In genomic region chr1:39063666-39064385, GRCm38 (mm10) we compare ENCODE assay signal across 18 mouse cellular contexts.
A peak's percentile ranks its signal among the peaks of the same experiment; 100 is the strongest.
DNase-seq lines count a peak whose midpoint lies in the region; ATAC-seq and TF ChIP-seq lines count a peak whose summit lies in the region.
"Had no signal": no experiment of that assay in that cellular context is flagged by ENCODE, and none has a peak within 500 bp of the region (broad histone marks: within the 10 kb centered on the region; RNA-seq: fewer than 3 reads in every experiment).

No protein-coding gene starts in this region.

- no peak overlapping the region for H3K4me2 ChIP-seq in heart, postnatal 0 days (ENCODE audit: low read depth, low read length)
- no peak overlapping the region for H3K4me2 ChIP-seq in intestine, postnatal 0 days (replicated peaks; ENCODE audit: low read depth)
- H3K4me2 ChIP-seq in lung, postnatal 0 days (replicated peaks; ENCODE audit: low read depth, low read length), result no peak overlapping the region
- H3K4me2 ChIP-seq: limb, embryonic 13.5 days; midbrain, embryonic 13.5 days had no signal

- ATAC-seq in heart, postnatal 0 days (ENCODE audit: insufficient read depth, low read depth), result peak; percentile 44; the same call in 1 of the 2 replicates
- ATAC-seq in intestine, postnatal 0 days, result no peak
- ATAC-seq in lung, postnatal 0 days, result no peak
- ATAC-seq: forebrain, postnatal 0 days; midbrain, embryonic 13.5 days had no signal

- no peak overlapping the region for H3K27ac ChIP-seq in heart, postnatal 0 days (ENCODE audit: low read depth)
- H3K27ac ChIP-seq in intestine, postnatal 0 days (ENCODE audit: low read depth, low read length), result no peak overlapping the region
- H3K27ac ChIP-seq in lung, postnatal 0 days (ENCODE audit: low read length), result no peak overlapping the region
- H3K27ac ChIP-seq: limb, embryonic 13.5 days; macrophage; midbrain, embryonic 13.5 days had no signal

- DNase-seq in heart, postnatal 0 days (ENCODE audit: low spot score), result no peak
- no peak for DNase-seq in heart, postnatal 25 days (ENCODE audit: low spot score)
- DNase-seq in right cerebral cortex, adult 18-20 months, result peak; percentile 77
- DNase-seq in right cerebral cortex, postnatal 4 days, result no peak
- peak; percentile 71 to 73 for DNase-seq in frontal cortex, adult 2 months (ENCODE audit: extremely low spot score in 1 of 2, low spot score in 1 of 2)
- DNase-seq in telencephalon, adult 2 months (ENCODE audit: low read depth, low spot score), result peak; percentile 87
- no peak for DNase-seq in lung, postnatal 0 days (ENCODE audit: low spot score)
- DNase-seq: adrenal gland, postnatal 36 days; cerebellum, adult 11 months; forebrain, postnatal 0 days; heart, postnatal 4 days; kidney, postnatal 10 days; lung, adult 18-20 months had no signal

- 44% methylated on average over 13 of the region's 13 CpGs for WGBS in heart, postnatal 0 days
- 73% methylated on average over 13 of the region's 13 CpGs for WGBS in intestine, postnatal 0 days
- 57% methylated on average over 13 of the region's 13 CpGs for WGBS in lung, postnatal 0 days

- no peak for TF ChIP-seq CTCF in heart, postnatal 0 days (IDR thresholded peaks at IDR 0.05; ENCODE audit: low read depth)
- no peak for TF ChIP-seq CTCF in intestine, postnatal 0 days (IDR thresholded peaks at IDR 0.05; ENCODE audit: low read depth)
- TF ChIP-seq CTCF in lung, postnatal 0 days (IDR thresholded peaks at IDR 0.05), result no peak

- TF ChIP-seq EP300 in heart, postnatal 0 days (IDR thresholded peaks at IDR 0.05; ENCODE audit: low read depth), result no peak
- TF ChIP-seq EP300 in lung, postnatal 0 days (IDR thresholded peaks at IDR 0.05), result no peak

- intact Hi-C loops in heart, postnatal 25 days (cut with DNase I), result no loop called here

- H3K4me1 ChIP-seq in heart, postnatal 0 days (ENCODE audit: control insufficient read depth, insufficient read depth), result no peaks in the 10 kb centered on the region
- H3K4me1 ChIP-seq in intestine, postnatal 0 days (replicated peaks; ENCODE audit: control insufficient read depth, insufficient read depth, low read length), result no peaks in the 10 kb centered on the region; the same call in 1 of the 2 replicates
- H3K4me1 ChIP-seq in lung, postnatal 0 days (ENCODE audit: insufficient read depth, low read depth, low read length), result no peaks in the 10 kb centered on the region
- H3K4me1 ChIP-seq: limb, embryonic 13.5 days; midbrain, embryonic 13.5 days had no signal

- H3K4me3 ChIP-seq in heart, postnatal 0 days (ENCODE audit: low read depth, low read length), result no peak overlapping the region
- no peak overlapping the region for H3K4me3 ChIP-seq in intestine, postnatal 0 days (ENCODE audit: low read depth, low read length)
- H3K4me3 ChIP-seq in lung, postnatal 0 days (ENCODE audit: low read depth, low read length), result no peak overlapping the region
- H3K4me3 ChIP-seq: limb, embryonic 13.5 days; midbrain, embryonic 13.5 days had no signal

- H3K27me3 ChIP-seq in heart, postnatal 0 days (ENCODE audit: control insufficient read depth, insufficient read depth, low read length), result no peaks in the 10 kb centered on the region
- no peaks in the 10 kb centered on the region for H3K27me3 ChIP-seq in intestine, postnatal 0 days (replicated peaks; ENCODE audit: control insufficient read depth, insufficient read depth, low read length)
- H3K27me3 ChIP-seq in lung, postnatal 0 days (replicated peaks; ENCODE audit: insufficient read depth, low read length), result no peaks in the 10 kb centered on the region
- H3K27me3 ChIP-seq: limb, embryonic 13.5 days; midbrain, embryonic 13.5 days had no signal

- H3K36me3 ChIP-seq in heart, postnatal 0 days (replicated peaks; ENCODE audit: control insufficient read depth, insufficient read depth, low read length), result no peaks in the 10 kb centered on the region
- H3K36me3 ChIP-seq in intestine, postnatal 0 days (ENCODE audit: control insufficient read depth, insufficient read depth), result no peaks in the 10 kb centered on the region
- no peaks in the 10 kb centered on the region for H3K36me3 ChIP-seq in lung, postnatal 0 days (ENCODE audit: insufficient read depth, low read length)
- H3K36me3 ChIP-seq: G1E; limb, embryonic 13.5 days; midbrain, embryonic 13.5 days had no signal

- no peaks in the 10 kb centered on the region for H3K9me3 ChIP-seq in heart, postnatal 0 days (replicated peaks; ENCODE audit: control insufficient read depth, low read length)
- H3K9me3 ChIP-seq in intestine, postnatal 0 days (ENCODE audit: control insufficient read depth), result no peaks in the 10 kb centered on the region
- H3K9me3 ChIP-seq in lung, postnatal 0 days (ENCODE audit: low read length), result no peaks in the 10 kb centered on the region
- H3K9me3 ChIP-seq: G1E; limb, embryonic 13.5 days; midbrain, embryonic 13.5 days had no signal

- no peak overlapping the region for H3K9ac ChIP-seq in heart, postnatal 0 days (replicated peaks; ENCODE audit: low read depth, low read length)
- H3K9ac ChIP-seq in intestine, postnatal 0 days (ENCODE audit: low read depth, low read length), result no peak overlapping the region
- H3K9ac ChIP-seq in lung, postnatal 0 days (replicated peaks; ENCODE audit: low read depth), result no peak overlapping the region
- H3K9ac ChIP-seq: forebrain, postnatal 0 days; limb, embryonic 13.5 days; midbrain, embryonic 13.5 days had no signal

Comparison
In these comparisons a context has a peak if more than half of its experiments do, and no peak if none do; other contexts are left out.
1. DNase-seq: peak in right cerebral cortex, adult 18-20 months (single experiment), frontal cortex, adult 2 months (2 of 2) and telencephalon, adult 2 months (single experiment); none in heart, postnatal 0 days (single experiment), heart, postnatal 25 days (single experiment), right cerebral cortex, postnatal 4 days (single experiment) and lung, postnatal 0 days (single experiment).